Mouse (Mus musculus): ENCODE measurements around the gene Cntnap5a. TPM values are rescaled to one million over a fixed set of nuclear protein-coding genes. Genes with fewer than 3 reads are reported as not detected.
A peak's percentile ranks its signal among the peaks of the same experiment; 100 is the strongest.

Cntnap5a gene
- total RNA-seq, 2 experiments from 2014 or later = 33.1 to 35.0 TPM

DNA sequence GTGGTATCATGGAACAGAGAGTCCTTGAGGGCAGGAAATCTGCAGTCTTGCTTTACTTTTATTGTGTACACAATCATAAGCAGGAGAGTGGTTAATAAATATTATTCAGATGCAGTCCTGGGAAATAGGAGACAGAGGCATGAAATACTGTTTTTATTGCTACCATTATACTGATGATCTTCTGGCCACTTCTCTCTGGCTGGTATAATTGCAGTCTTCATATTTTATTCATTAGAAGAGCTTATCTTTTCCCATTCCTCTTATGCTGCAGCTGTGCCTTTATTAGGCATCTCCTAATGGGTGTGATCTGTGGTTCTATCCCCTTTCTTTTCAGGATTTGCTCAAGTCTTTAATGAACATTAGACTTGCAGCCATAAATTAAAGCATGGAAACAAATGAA, 707.8 kb downstream of the Cntnap5a start:
- Histone ChIP-seq H3K4me3 (no peak overlapping the region), H3K27ac (no peak overlapping the region)
- intact Hi-C loops (cut with DNase I) = no loop called here
- TF ChIP-seq CTCF (IDR thresholded peaks at IDR 0.05) = no peak
- no peak for DNase-seq (ENCODE audit: extremely low spot score in 1 of 2, low spot score in 2 of 2)

DNA sequence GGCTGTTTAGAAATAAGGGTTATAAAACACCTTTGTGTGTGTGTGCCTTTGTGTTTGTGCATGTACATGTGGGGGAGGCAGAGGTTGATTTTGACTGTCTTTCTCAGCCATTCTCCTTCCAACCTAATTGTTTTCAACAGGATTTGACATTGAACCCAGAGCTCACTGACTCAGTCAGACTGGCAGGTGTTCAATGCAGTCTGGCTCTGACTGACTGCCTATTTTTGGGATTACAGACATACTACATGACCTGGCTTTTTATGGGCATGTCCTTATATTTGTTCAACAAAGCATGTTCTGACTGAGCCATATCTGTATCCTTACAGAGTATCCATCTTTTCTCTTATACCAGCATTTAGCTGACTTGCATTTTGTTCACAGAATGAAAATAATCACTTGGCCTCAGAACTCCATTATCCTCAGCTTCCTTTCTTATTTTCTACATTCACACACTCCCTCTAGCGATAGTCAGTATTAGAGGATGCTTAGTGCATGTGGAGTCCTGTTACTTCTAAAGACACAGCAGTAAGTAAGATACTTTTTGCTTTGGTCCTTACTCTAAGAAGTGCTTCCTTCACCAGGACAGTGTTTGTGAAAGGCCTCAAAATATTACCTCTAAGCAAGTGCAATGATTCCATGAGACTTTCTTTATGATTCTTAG, 717.6 kb downstream of the Cntnap5a start:
- H3K27ac ChIP-seq = no peak overlapping the region
- no peak for TF ChIP-seq CTCF (IDR thresholded peaks at IDR 0.05)
- no peak for DNase-seq (ENCODE audit: extremely low spot score in 1 of 2, low spot score in 2 of 2)
- intact Hi-C loops (cut with DNase I) = no loop called here
- H3K4me3 ChIP-seq = no peak overlapping the region

DNA sequence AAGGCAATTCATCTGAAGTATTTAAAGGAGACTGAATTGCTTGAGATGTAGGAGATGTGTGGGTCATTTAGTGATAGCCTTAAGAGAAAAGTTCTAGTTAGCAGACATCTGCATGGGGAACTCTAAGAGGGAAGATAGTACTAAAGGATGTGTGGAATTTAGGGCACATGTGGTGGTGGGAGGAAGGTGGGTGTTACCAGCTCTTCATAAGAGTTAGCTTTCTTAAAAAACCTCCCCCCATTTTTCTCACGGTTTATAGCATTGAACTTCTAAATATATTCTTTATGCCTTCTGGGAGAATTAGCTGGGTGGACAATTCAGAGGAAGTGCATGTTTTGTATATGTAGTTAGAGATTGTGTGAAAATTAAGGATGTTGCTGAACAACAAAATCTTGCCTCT, 725.3 kb downstream of the Cntnap5a start:
- no peak for TF ChIP-seq CTCF (IDR thresholded peaks at IDR 0.05)
- Histone ChIP-seq H3K4me3 (no peak overlapping the region), H3K27ac (no peak overlapping the region)
- intact Hi-C loops (cut with DNase I) = no loop called here
- DNase-seq (ENCODE audit: extremely low spot score in 1 of 2, low spot score in 2 of 2) = no peak

DNA sequence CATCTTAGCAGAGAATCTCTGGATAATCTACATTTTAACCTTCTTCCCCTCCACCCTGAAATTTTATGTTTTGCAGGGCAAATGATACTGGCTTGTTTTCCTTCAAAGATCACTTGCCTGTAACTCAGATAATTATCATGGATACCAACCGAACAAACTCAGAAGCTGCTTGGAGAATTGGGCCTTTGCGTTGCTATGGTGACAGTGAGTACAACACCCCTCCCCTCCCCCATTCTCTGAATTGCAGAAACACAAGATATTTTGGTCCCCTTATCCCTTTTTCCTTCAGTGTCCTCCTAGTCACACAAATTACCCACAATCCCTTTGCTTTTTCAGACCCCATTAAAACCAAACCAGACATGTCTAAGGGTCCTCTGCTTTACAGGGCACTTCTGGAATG, 743.8 kb downstream of the Cntnap5a start:
- H3K27ac ChIP-seq = no peak overlapping the region
- H3K4me3 ChIP-seq = no peak overlapping the region
- TF ChIP-seq CTCF (IDR thresholded peaks at IDR 0.05) = no peak
- intact Hi-C loops (cut with DNase I) = no loop called here
- no peak for DNase-seq (ENCODE audit: extremely low spot score in 1 of 2, low spot score in 2 of 2)

DNA sequence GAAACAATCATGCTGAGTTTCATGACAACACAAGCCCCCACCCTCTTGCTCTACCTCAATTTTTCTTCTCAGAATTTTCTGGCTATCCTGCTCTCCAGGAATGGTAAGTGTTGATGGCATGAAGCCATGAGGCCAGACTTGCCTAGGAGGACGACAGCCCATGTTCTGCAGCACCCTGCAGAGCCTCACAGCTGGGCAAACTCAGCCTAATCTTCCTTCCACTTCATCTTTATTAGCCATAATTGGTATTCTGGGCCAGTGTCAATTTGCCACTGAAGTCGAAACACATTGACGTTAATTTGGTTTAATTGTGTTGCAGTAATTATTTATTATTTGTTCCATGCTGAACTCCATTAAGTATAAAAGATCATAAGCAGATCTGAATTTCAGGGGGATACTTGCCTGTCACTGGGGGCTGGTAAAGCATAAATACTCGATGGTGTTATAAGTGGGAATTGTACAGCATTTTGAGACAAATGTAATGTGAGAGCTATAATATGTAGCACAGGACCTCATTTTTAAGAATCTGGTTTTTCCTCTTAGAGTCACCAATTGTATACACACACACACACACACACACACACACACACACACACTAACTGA, 770.7 kb downstream of the Cntnap5a start:
- H3K4me3 ChIP-seq = no peak overlapping the region
- H3K27ac ChIP-seq = no peak overlapping the region
- no peak for TF ChIP-seq CTCF (IDR thresholded peaks at IDR 0.05)
- intact Hi-C loops (cut with DNase I) = no loop called here
- DNase-seq (ENCODE audit: extremely low spot score in 1 of 2, low spot score in 2 of 2) = no peak

DNA sequence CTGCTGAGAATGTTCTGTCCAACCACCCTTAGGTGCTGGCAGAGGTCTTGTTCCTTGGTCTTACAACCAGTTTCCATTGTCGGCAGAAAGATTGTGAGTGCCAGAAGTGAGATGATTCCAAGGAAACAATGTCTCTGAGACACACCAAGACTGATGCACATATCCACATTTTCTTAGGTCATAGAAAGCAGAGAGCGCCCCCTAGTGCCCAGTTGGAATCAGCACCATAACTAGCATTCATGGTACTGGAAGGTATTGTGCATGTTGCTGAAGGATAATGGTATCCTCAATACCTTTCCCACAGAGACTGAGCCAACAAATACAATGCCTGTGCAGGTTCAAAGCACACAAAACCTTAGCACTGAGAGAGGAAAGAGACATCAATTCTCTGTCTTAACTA, 793.1 kb downstream of the Cntnap5a start:
- Histone ChIP-seq H3K4me3 (no peak overlapping the region), H3K27ac (no peak overlapping the region)
- DNase-seq (ENCODE audit: extremely low spot score in 1 of 2, low spot score in 2 of 2) = peak; percentile 49 to 66
- TF ChIP-seq CTCF (IDR thresholded peaks at IDR 0.05) = peak; percentile 73
- intact Hi-C loops (cut with DNase I) = loop anchor here (2.0 kb wide), 1 partner anchor 793 kb away; the partner anchor contains the start of gene Cntnap5a

DNA sequence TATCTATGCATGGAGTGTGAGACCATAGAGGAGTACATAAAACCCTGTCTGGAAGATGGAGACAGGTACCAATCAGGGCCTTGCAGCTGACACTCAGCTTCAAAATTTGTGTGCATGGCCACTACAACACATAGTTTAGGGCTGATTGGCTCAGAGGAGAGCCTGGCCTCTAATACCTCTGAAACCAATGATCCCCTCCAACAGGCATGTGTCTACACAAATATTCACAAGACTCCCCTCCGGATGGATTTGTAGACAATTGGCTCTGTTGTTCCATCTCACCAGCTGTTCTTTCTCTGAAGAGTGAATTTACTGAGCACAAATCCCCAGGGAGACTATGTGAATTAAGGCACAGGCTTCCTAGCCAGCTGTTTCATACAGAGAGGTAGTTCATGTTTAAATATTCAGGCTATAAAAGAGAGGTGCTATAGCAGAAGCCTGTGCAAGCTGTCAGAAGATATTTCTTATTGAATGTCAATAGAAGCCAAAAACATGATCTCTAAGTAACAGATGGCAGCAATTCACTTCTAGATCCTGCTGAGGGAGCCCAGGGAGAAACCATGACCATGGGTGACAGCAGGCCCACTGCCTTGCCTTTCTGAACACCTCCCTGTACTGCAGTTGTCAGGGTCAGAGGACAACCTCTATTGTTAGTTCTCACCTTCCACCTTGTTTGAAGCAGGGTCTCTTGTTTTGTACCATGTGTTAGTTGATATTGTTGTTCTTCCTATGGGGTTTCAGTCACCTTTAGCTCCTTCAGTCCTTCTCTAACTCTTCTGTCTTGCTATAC, 804.4 kb downstream of the Cntnap5a start:
- DNase-seq (ENCODE audit: extremely low spot score in 1 of 2, low spot score in 2 of 2) = no peak
- Histone ChIP-seq H3K27ac (no peak overlapping the region), H3K4me3 (no peak overlapping the region)
- no peak for TF ChIP-seq CTCF (IDR thresholded peaks at IDR 0.05)
- intact Hi-C loops (cut with DNase I) = no loop called here

DNA sequence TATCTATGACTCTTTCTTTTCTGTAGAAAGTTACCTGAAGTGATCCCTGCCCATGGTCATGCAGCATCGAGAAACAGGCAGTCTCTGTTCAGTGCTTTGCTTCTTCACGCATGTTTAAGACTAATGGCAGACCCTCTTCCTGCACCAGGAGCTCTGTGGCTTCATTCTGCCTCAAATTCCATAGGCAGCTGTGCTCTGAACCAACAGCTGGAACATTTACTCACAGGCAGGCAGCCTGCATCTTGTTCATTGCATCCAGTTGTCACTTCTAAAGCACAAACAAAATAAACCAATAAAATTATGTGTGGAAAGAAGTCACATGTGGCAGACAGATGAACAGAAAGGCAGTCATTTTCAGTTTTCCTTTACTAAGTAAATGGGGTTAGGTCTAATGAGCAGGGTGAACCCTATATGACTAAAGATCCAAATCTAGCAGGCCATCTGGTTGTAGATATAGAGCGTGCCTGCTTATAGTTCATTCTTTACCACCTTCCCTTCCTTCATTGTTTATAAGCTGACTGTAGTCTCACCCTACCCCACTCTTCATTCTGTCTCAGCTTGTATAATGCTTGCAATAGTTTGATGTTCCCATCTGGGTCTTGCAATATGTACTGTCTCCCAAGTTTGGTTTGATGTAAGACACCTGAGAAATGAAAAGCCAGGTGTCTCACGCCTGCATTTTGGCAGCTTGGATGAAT, 893.6 kb downstream of the Cntnap5a start:
- Histone ChIP-seq H3K27ac (no peak overlapping the region), H3K4me3 (no peak overlapping the region)
- no peak for TF ChIP-seq CTCF (IDR thresholded peaks at IDR 0.05)
- no peak for DNase-seq (ENCODE audit: extremely low spot score in 1 of 2, low spot score in 2 of 2)
- intact Hi-C loops (cut with DNase I) = no loop called here

DNA sequence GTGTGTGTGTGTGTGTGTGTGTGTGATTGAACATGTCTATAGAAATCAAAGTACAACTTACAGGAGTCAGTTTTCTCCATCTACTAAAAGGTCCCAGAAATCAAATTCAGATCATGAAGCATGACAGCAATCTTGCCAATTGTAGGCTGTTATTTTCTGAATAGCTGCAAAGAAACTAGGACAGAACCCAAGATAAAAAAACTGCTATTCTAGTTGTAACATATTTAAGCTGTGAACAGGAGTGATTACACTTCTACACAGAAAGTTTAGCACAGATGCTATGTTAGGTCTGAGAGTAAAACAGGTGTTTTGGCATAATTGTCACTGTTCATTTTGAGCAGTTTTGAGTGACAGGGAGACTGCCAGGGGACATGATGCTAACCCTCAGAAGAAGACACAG, 931.7 kb downstream of the Cntnap5a start:
- no peak overlapping the region for H3K4me3 ChIP-seq
- intact Hi-C loops (cut with DNase I) = no loop called here
- TF ChIP-seq CTCF (IDR thresholded peaks at IDR 0.05) = no peak
- no peak overlapping the region for H3K27ac ChIP-seq
- no peak for DNase-seq (ENCODE audit: extremely low spot score in 1 of 2, low spot score in 2 of 2)

Small RNA genes within 50 kb of the gene (microRNA-seq; reads per million reads assigned to microRNA genes)
- gene Gm23393 = 0 reads per million in 2 experiments

All from left cerebral cortex, adult 2 months (tissue).